Mouse (Mus musculus) midbrain, embryonic 11.5 days (tissue): ENCODE data around the gene Otud7a. TPM values are rescaled to one million over a fixed set of nuclear protein-coding genes. Genes with fewer than 3 reads are reported as not detected.

ENCODE experiments used
- ATAC-seq: fragments of 200-750 bp; cut with Nextera tagmentation; 2 replicates; pipeline ENCODE4 v1.8.0; 2017; ENCODE audit warnings: moderate TSS enrichment, moderate library complexity; ENCODE audit not compliant: low FRiP score
- DNase-seq: peaks from one replicate; pipeline ENCODE4 v3.0.0; 2015; ENCODE audit warnings: low spot score; ENCODE audit errors: missing footprints
- H3K27ac ChIP-seq: fragments of 300-500 bp; sonication (generic); 2 replicates; pipeline ENCODE4 v1.5.1; 2014; ENCODE audit warnings: low read depth, low read length
- H3K27me3 ChIP-seq: fragments of 300-500 bp; sonication (generic); 2 replicates; pipeline ENCODE4 v1.6.1; 2014; ENCODE audit warnings: mild to moderate bottlenecking, low read length, moderate library complexity, mixed read lengths; ENCODE audit not compliant: control insufficient read depth, insufficient read depth
- H3K36me3 ChIP-seq: fragments of 300-500 bp; sonication (generic); 2 replicates; pipeline ENCODE4 v1.6.1; 2014; ENCODE audit warnings: mild to moderate bottlenecking, low read length, moderate library complexity, mixed read lengths; ENCODE audit not compliant: control insufficient read depth, insufficient read depth
- H3K4me1 ChIP-seq: fragments of 300-500 bp; sonication (generic); 2 replicates; pipeline ENCODE4 v1.6.1; 2014; ENCODE audit warnings: low read length; ENCODE audit not compliant: control insufficient read depth, insufficient read depth
- H3K4me2 ChIP-seq: fragments of 300-500 bp; sonication (generic); 2 replicates; pipeline ENCODE4 v1.6.1; 2014; ENCODE audit warnings: mild to moderate bottlenecking, moderate library complexity
- H3K4me3 ChIP-seq: fragments of 300-500 bp; sonication (generic); 2 replicates; pipeline ENCODE4 v1.5.1; 2014; ENCODE audit warnings: low read depth, low read length
- H3K9ac ChIP-seq: fragments of 300-500 bp; sonication (generic); 2 replicates; pipeline ENCODE4 v1.6.1; 2014; ENCODE audit warnings: low read length
- H3K9me3 ChIP-seq: fragments of 300-500 bp; sonication (generic); 2 replicates; pipeline ENCODE4 v1.6.1; 2016; ENCODE audit warnings: low read length; ENCODE audit not compliant: control insufficient read depth
- WGBS: fragments of 180-500 bp; shearing (Covaris S2); extraction: QIAGEN DNeasy Blood & Tissue Kit; methylation state at CpG from one replicate; pipeline ENCODE4 v1.1.7; 2014; 5-methylcytosine and 5-hydroxymethylcytosine counted together
- polyA plus RNA-seq: library from polyadenylated mRNA; unstranded; fragments of >200 nt; fragmentation: Nextera tagmentation; extraction: Ambion mirVana; gene quantifications from 2 replicates; pipeline ENCODE4 v1.2.1, GENCODE M21; 2014

Otud7a gene
- polyA plus RNA-seq, 1 experiment from 2014 or later: 1.8 TPM

DNA sequence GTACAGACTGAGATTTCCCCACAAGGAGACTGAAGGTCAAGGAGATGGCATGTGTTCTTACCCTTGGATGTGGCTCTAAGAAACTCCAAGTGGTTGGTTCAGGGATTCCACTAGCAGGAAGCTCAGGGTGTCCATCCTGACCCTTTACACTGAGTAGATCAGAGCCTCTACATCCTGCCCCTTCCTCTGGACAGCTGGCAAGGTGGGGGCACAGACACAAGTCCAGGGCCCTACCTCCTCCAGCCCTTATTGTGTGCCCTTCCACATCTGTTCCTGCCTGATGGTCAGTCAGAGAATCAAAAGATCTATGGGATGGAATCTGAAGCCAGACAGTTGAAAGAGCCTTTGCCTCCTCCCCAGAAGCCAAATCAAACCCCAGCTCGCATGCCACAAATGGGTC, 293.6 kb downstream of the Otud7a start:
- Histone ChIP-seq H3K4me1 (no peaks in the 10 kb centered on the region), H3K9me3 (no peaks in the 10 kb centered on the region), H3K27ac (no peak overlapping the region), H3K36me3 (no peaks in the 10 kb centered on the region), H3K4me2 (no peak overlapping the region), H3K4me3 (no peak overlapping the region), H3K9ac (no peak overlapping the region), H3K27me3 (no peaks in the 10 kb centered on the region)
- WGBS: 75% methylated on average over 1 of the region's 1 CpGs
- DNase-seq (no peak), ATAC-seq (no peak; the same call in 1 of the 2 replicates)

DNA sequence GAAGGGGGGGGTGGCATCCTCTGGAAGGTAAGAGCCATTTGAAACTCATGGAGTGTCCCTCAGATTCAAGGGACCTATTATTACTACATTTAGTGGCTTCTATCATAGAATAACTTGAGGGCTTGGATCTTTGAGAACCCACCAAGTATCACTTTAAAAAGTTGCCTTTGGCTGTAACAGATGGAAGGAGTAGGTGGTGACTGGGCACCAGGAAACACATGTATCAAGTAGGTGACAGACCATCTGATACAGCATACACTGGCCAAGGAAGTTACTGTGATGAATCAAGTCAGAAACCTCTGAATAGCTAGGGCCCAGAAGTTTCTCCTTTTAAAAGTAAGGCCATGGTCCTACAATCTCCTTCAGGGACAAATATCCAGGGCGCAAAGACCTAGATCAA, 298.6 kb downstream of the Otud7a start:
- Histone ChIP-seq H3K9ac (no peak overlapping the region), H3K4me1 (no peaks in the 10 kb centered on the region), H3K4me3 (no peak overlapping the region), H3K27me3 (no peaks in the 10 kb centered on the region), H3K4me2 (no peak overlapping the region), H3K36me3 (no peaks in the 10 kb centered on the region), H3K9me3 (no peaks in the 10 kb centered on the region), H3K27ac (no peak overlapping the region)
- no peak for ATAC-seq
- DNase-seq: no peak
- WGBS: 93% methylated on average over 1 of the region's 1 CpGs

- Histone ChIP-seq H3K36me3 (no peaks in the 10 kb centered on the region), H3K27ac (no peak overlapping the region), H3K4me2 (no peak overlapping the region), H3K4me1 (peaks cover 6% of the 10 kb centered on the region), H3K27me3 (peaks cover 31% of the 10 kb centered on the region), H3K9ac (no peak overlapping the region), H3K4me3 (no peak overlapping the region), H3K9me3 (no peaks in the 10 kb centered on the region)
- ATAC-seq (no peak), DNase-seq (peak; percentile 93)
- WGBS: 47% methylated on average over 4 of the region's 4 CpGs
Observed at GRCm38 (mm10) chr7:63752081-63752480, 307.5 kb downstream of the Otud7a start.

DNA sequence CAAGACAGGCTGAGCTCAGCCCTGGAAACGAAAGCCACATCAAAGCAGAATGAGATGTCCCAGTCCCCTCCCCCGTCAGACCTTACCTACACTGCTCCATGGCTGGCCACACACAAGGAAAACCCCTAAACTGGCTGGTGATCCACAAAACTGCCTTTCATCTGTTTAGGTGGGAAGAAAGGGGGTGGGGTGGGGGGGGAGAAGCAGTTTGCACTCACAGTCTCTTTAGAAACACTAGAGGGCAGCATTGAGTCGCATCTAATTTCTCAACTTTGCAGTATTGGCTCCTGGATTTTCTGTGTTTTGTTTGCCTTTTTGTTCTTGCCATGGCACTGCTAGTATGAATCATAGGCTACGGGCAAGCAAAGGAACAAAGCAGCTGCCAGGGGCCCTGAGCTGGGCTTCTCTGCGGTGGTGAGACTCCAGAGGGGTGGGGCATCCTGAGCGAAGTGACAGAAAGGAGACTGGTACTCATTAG, 308.8 kb downstream of the Otud7a start:
- Histone ChIP-seq H3K27ac (no peak overlapping the region), H3K9ac (no peak overlapping the region), H3K27me3 (peaks cover 43% of the 10 kb centered on the region), H3K4me2 (no peak overlapping the region), H3K36me3 (no peaks in the 10 kb centered on the region), H3K4me3 (no peak overlapping the region), H3K9me3 (no peaks in the 10 kb centered on the region), H3K4me1 (peaks cover 10% of the 10 kb centered on the region)
- WGBS: 17% methylated on average over 6 of the region's 6 CpGs
- ATAC-seq (peak; percentile 20; the same call in 1 of the 2 replicates), DNase-seq (peak; percentile 94)

- under 1% methylated on average over 43 of the region's 43 CpGs for WGBS
Observed at GRCm38 (mm10) chr7:63754573-63755475, 310.3 kb downstream of the Otud7a start.

DNA sequence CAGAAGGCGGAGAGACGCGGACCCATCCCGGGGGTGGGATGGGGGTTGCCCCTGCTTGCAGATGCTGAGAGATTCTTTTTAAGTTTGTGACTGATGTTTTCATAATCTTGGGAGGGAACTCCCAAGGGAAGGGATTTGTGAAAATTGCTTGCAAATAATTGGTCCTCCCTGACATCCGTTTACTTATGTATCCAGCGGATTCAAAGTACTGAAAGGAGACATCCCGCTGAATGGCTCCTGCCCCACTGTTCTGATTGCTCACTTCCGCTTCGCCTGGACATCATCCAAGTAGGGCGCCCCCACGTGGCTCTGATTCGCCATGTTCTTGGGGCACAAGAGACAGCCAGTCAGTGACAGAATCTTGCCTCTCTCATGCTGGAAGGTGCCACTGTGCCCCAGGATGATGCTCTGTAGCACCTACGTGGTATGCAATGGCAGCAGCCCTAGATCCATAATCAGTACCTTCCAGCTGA, 311.0 kb downstream of the Otud7a start:
- Histone ChIP-seq H3K27ac (no peak overlapping the region), H3K4me1 (peaks cover 10% of the 10 kb centered on the region), H3K36me3 (no peaks in the 10 kb centered on the region), H3K9me3 (no peaks in the 10 kb centered on the region), H3K4me2 (peak overlapping the region; percentile 91), H3K27me3 (peaks cover 62% of the 10 kb centered on the region), H3K4me3 (peak overlapping the region; percentile 40), H3K9ac (peak overlapping the region; percentile 62)
- ATAC-seq: peak; percentile 55
- peak; percentile 99 for DNase-seq
- 0% methylated on average over 13 of the region's 13 CpGs for WGBS

More at GRCm38 (mm10) chr7:63754573-63755475, 310.3 kb downstream of the Otud7a start:
- H3K4me2 ChIP-seq: peak overlapping the region; percentile 91
- no peaks in the 10 kb centered on the region for H3K9me3 ChIP-seq
- H3K36me3 ChIP-seq: no peaks in the 10 kb centered on the region
- H3K27me3 ChIP-seq: peaks cover 58% of the 10 kb centered on the region
- ATAC-seq (peak; percentile 61), DNase-seq (peak; percentile 94)
- no peak overlapping the region for H3K27ac ChIP-seq
- H3K4me1 ChIP-seq: peaks cover 10% of the 10 kb centered on the region
- H3K4me3 ChIP-seq: peak overlapping the region; percentile 40
- H3K9ac ChIP-seq: peak overlapping the region; percentile 62

GRCm38 (mm10) chr7:63757136-63757677, 312.7 kb downstream of the Otud7a start:
- Histone ChIP-seq H3K4me2 (peak overlapping the region; percentile 61), H3K9me3 (no peaks in the 10 kb centered on the region), H3K4me1 (peaks cover 10% of the 10 kb centered on the region), H3K9ac (no peak overlapping the region), H3K27me3 (peaks cover 74% of the 10 kb centered on the region), H3K4me3 (peak overlapping the region; percentile 42), H3K27ac (no peak overlapping the region), H3K36me3 (no peaks in the 10 kb centered on the region)
- ATAC-seq (no peak), DNase-seq (peak; percentile 88)
- 5% methylated on average over 25 of the region's 25 CpGs for WGBS

DNA sequence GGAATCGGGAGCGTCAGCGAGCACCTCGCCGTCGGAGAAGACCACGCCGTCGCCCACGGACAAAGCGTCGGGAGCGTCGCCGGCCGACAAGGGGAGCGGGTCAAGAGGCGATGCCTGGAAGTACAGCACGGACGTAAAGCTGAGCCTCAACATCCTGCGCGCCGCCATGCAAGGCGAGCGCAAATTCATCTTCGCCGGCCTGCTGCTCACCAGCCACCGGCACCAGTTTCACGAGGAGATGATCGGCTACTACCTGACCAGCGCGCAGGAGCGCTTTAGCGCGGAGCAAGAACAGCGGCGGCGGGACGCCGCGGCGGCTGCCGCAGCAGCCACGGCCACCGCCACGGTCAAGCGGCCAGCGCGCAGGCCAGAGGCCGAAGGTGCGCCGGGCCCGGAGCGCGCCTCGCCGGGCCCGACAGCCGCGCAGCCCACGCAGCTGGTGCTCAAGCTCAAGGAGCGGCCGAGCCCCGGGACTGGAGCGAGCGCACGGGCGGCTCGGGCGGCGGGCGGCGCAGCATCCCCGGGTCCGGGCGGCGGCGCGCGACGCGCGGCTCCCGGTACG, 313.2 kb downstream of the Otud7a start:
- ATAC-seq (no peak), DNase-seq (peak; percentile 91)
- H3K36me3 ChIP-seq: no peaks in the 10 kb centered on the region
- WGBS: under 1% methylated on average over 75 of the region's 85 CpGs
- peak overlapping the region; percentile 61 for H3K4me2 ChIP-seq
- peaks cover 74% of the 10 kb centered on the region for H3K27me3 ChIP-seq
- H3K9ac ChIP-seq: peak overlapping the region; percentile 12; the same call in 1 of the 2 replicates
- no peaks in the 10 kb centered on the region for H3K9me3 ChIP-seq
- H3K4me3 ChIP-seq: peak overlapping the region; percentile 42
- no peak overlapping the region for H3K27ac ChIP-seq
- H3K4me1 ChIP-seq: peaks cover 10% of the 10 kb centered on the region
